Mouse (Mus musculus): ENCODE results near the gene Rnd3.

The Rnd3 gene

DNA sequence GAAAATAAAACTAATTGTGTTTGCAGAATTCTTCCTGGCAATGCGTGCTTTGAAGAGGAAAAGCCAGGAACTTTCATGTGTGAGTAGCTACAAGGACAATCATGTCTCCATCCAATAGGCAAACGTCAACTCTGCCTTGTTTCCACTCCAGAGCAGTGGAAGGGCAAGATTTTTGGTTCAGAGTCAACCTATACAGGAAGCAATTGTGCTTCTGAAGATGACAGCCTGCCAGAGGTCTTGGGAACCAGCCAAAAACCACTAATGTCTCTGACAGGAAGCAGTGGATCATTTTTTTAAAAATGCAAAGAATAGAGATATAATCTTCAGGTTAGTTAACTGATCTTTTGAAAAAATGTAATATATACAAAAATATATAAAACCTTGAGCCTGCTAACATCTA, 38.6 kb downstream of the Rnd3 start:
- no peak for DNase-seq

DNA sequence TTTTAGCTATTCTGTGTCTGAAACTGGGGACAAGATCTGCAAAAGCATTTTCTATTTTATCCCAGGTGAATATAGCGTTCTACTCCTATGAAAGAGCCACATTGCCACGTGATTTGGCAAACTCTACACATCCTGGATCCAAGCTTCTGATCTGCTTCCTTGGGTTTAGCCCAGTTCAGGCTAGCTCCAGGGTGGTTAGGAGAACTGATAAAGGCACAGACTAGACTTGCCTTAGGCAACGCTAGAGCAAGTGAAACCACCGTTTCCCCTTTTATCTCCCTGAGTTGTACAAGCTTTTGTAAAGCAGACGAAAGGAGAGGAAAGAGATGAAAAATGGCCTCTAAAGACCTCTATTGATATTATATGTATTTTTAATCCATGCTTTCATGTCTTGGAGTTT, 40.3 kb downstream of the Rnd3 start:
- DNase-seq, result no peak

DNA sequence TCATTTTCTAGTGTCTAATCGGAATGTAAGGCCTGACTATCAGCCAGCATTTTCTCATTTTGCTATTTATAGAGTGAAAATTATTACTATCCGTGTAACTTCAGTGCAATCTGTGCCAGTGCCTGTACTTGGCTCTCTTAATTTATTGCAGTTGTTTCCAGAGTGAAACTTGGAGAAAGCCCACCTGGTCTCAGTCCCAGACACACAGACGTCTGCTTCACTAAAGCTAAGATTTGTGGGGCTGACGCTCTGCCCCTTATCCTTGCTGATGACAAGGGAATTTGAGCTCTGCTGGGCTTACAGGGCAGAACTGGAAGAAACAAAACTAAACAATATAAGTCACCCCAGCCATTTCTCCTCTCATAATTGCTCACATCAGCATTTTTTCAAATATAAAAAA, 47.7 kb downstream of the Rnd3 start:
- no peak for DNase-seq

DNA sequence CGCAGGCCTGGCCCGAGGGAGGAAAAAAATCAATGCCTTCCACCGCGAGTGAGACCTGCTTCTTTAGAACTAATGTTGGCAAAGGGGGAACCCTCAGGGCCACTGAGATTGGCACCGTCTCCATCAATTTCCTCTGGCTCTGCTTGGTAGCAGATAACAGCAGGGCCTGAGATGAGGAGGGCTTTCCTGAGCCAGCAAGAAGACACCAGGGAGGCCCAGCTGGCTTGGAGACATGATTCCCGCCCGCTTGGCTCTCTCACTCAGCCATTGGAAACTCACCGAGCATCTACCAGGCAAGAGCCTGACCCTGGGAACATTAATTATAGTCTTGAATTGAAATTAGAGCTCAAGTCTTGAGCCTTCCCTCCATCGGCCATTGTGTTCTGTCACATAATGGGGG, 48.9 kb downstream of the Rnd3 start:
- no peak for DNase-seq

DNA sequence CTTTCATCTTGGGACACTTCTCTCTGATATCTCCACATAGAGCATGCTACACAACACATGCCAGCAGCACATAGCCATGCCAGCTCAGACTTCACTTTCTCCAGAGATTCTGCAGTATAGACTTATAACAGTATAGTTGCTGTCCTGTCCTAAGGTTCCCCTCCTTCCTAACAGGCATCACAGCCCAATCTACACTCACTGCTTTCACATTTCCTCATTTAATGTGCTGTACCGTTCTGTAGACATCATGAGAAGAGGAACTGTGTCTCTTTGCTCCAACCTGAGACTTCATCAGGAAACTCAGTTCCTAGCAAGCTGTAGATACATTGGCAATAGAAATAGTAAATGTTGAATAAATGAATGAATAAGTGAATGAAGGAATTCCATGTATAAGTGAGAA, 49.7 kb downstream of the Rnd3 start:
- no peak for DNase-seq

DNA sequence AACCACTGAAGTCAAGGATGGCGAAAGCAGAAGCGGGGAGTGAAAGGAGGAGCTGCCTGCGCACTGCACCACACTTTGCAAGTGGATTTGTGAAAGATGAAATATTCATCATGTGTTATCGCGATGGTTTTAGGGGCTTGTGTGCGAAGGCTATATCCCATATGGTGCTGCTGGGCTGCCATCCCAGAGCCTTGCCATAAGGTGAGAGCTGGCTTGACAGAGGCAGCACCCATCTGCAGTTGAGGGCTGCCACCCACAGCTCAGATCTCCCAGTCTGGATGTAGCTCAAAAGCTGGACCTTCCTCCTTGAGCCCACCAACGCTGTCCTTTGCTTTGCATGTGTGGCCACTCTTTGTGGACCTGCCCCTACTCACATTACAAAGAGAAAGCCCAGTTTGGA, 58.2 kb downstream of the Rnd3 start:
- peak; percentile 7 for DNase-seq

DNA sequence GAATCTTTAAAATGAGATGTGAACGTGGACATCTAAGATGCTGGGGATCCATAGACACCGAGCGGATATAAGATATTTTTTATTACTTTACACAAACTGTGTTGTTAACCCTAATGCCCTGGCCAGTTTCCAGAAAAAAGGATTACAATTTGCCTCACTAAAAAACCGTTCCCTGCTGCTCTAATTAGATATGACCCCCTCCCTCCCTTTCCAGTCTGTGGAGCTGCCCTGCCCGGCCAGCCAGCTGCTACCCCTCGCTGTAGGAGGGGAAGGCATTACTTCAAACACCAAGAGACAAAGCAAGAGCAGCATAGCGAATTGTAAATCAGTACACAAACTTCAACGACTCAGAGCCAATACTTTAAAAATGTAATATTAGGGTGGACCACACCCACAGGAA, 58.9 kb downstream of the Rnd3 start:
- DNase-seq, result no peak

DNA sequence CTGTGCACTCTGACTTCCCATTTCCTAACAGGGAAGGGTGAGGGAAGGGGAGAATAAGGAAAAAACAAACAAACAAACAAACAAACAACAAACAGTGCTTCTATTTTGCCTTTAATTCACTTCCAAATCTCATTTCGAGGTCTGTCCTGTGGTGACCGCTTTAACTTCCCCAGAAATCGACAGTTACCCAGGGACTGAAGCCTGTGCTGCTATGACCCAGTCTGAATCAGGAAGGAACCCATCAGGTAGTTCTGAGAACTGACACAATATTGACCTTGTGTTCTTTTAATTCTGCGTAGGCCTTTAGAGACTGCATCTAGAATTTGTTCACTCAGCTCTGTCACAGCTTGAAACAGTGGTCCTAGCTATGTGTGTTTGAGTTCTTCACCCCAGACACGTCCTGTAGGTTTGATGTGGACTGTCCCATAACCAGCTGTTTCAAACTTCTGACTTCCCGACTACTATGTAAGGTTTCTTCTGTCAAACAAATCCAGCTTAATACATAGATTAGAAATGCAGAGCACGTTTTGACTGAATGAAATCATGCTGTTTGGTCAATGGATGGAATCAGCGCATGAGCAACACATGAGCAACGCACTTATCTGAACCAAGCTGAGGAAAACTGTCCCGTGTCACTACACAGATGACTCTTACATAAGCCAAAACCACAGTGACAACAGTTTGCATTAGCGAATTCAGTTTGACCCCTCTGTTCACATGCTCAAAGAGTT, 59.9 kb downstream of the Rnd3 start:
- no peak for DNase-seq

DNA sequence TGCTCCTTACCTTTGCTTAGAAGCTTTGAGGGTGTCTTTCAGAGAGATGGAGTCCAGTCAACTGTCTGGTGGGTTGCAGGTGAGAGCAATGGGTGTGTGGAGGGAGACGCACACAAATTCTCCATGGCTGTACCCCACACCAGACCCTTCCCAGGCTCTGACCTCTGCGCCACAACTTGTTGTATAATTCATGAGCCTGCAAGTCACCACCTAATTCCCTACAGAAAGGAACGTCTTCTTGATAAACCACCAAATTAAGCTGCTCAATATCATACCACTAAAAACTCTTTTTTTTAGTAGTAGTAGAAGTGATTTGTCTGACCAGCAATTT, 60.8 kb downstream of the Rnd3 start:
- no peak for DNase-seq

DNA sequence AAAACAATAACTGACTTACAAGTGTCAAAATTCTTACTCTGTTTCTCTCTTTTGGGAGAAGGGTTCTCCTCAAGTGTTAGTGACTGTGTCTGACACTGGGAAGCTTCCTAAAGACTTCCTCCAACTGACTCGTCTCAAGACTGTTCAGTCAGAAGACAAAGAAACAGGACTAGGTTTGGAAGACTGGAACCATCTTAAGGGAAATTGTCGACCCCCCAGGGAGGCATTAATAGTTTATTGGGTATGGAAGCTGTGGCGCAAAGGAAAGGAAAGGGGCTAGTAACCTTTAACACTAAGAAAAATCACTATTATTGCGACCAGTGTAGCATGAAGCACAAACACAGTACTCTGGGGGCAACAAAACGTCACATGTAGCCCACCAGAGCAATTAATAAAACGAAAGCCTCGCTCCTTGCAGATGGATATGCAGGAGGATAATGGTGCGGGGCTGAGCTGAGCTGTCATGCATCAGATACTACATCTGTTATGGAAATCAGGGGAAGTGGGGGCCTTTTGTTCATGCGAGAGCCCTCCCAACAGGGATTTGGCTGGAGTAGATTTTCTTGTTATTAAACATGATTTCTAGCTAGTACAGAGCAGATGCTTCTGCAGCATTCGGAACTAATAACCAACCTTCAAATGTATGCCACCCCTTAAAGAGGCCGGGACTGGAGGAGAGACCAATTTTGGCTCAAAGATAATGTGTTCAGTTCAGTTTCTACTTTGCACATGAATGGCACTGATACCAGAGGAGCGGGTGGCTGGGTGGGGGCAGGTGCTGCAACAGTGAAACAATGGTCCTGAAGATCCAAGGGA, 61.4 kb downstream of the Rnd3 start:
- peak; percentile 28 for DNase-seq

DNA sequence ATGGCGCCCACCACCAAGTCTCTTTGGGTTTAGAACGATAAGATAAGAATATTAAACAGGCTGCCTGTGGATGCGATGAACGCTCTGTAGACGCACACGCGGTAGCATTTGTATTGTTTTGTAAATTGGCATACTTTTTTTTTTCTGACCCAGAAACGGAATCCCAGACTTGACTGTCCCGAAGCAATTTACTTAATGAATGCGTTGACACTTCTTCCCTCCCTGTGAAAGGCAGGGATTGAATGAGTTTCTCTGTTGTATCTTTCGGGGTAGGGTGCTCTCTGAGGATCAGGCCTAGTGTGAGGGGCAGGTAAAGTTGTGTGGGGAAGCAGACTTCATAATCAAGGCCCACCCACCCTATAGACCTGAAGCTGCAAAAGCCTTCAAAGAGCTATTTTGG, 63.8 kb downstream of the Rnd3 start:
- no peak for DNase-seq

DNA sequence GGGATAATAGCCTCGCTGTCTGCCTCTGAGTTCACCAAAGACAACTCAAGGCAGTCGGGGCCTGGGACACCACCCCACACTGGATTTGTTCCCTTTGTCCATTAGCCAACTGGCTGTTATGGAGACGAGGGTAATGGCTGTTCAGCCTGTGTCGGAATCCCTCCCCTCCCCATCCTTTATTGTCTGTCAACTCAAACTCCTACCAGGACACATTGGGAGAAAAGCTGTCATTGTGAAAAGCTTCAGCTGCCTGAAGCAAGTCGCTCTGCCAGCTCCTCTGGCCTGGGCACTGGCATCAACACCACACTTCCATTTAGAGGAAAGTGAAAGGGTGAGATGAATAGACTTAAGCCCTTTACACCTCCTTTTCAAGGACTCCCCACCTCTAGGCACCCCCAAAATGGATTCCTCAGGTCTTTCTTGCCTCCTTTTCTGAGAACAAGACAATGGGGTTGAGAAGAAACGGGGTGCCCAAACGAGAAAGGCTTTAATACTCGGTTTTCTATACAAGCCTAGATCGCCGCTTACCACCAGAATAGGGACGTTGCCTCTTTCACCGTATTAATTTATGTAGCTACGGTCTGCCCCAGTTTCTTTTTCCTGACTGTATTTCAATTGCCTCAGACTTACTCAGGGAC, 66.1 kb downstream of the Rnd3 start:
- peak; percentile 51 for DNase-seq

All from layer of hippocampus, adult 9-11 months (tissue).